Mouse (Mus musculus) embryonic stem cell, embryonic (primary cell): ENCODE results near the gene E330034G19Rik.
"Not testable (repeated sequence)": the region's sequence is repeated elsewhere in the genome, so short reads cannot be mapped to it uniquely, and the experiment has no call there.

Experiments
- CTCF ChIA-PET, 4 experiments: fragments of 300-600 bp in 2 of 4; fragments of 350-600 bp in 2 of 4; sonication (Branson Sonifier 250); formaldehyde crosslinking; loops; one replicate each; lab custom pipeline; 2022; ENCODE audit warnings: inconsistent platforms in 2 of 4; lab: Charles Lee
- POLR2A ChIA-PET, 4 experiments: fragments of 300-600 bp in 2 of 4; fragments of 350-600 bp in 2 of 4; sonication (Branson Sonifier 250); formaldehyde crosslinking; loops; one replicate each; lab custom pipeline; 2022; ENCODE audit warnings: antibody characterized with exemption in 4 of 4, inconsistent platforms in 1 of 4; lab: Charles Lee

Gene E330034G19Rik

DNA sequence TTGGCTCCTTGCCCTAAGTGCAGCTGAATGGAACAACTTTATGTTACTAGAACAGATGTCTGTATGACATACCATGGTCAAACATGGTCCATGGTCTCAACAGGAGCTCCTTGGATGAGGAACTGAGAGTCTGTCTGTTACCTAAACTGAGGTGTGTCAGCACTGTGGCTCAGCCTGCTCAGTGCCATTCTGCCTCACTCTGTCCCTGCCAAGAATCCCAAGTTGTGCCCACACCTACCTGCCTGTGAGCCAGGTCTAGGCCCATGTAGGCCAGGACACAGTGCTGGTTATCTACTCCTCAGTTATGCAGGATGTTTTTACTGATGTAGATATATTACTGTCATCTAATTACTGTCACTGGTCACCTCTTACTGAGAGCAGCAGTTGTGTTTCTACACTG is 2.3 kb upstream of the E330034G19Rik start:
- CTCF ChIA-PET: no interaction called here
- POLR2A ChIA-PET: no interaction called here

DNA sequence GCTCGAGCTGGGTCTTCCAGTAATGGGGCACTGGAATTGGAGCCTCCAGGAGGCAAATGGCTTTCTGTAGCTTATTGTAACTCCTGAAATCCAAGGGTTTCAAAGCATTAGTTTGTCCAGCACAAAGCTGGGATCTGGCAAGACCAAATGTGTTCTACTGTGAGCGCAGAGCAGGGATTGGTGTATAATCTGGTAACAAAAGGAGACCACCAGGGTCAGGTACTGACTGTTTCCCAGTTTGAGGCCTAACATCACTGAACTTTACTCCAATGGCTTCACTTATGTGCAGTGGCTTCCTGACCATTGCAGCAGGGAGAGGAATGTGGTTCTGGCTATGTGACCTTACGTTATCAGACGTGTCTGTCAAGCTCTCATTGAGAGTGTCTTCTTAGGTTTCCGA is 617 bp downstream of the E330034G19Rik start:
- CTCF ChIA-PET: interaction anchor here in 1 of 4 experiments (1.1 kb wide), 1 partner anchor 65 kb away, joined by 4 read pairs; no protein-coding TSS in a partner anchor
- POLR2A ChIA-PET: no interaction called here

DNA sequence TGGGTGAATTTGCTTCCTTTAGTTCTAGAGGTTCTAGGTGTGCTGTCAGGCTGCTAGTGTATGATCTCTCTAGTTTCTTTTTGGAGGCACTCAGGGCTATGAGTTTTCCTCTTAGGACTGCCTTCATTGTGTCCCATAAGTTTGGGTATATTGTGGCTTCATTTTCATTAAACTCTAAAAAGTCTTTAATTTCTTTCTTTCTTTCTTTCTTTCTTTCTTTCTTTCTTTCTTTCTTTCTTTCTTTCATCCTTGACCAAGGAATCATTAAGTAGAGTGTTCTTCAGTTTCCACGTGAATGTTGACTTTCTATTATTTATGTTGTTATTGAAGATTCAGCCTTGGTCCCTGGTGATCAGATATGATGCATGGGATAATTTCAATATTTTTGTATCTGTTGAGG is 9.1 kb downstream of the E330034G19Rik start:
- CTCF ChIA-PET, POLR2A ChIA-PET: not testable (repeated sequence)

DNA sequence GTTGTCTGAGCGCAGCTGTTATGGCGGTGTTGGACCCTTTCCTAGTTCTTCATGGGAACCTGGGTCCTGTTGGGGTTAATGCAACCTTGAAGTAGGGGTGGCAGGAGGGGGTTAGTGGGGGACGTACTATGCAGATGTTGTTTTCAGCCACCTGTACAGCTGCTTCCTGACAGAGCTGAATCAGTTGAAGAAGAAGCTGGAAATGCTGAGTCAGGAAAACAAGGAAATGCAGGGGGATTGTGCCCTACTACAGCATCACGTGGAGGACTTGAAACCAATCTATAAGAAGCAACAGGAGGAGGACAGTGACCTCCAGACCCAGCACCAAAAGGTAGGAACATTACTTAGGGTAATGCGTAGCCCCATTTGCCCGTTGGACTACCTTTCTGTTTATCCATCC is 13.7 kb downstream of the E330034G19Rik start:
- ChIA-PET CTCF (no interaction called here), POLR2A (interaction anchor here in 1 of 4 experiments (1.0 kb wide), 1 partner anchor 184 kb away, joined by 3 read pairs; no protein-coding TSS in a partner anchor)

DNA sequence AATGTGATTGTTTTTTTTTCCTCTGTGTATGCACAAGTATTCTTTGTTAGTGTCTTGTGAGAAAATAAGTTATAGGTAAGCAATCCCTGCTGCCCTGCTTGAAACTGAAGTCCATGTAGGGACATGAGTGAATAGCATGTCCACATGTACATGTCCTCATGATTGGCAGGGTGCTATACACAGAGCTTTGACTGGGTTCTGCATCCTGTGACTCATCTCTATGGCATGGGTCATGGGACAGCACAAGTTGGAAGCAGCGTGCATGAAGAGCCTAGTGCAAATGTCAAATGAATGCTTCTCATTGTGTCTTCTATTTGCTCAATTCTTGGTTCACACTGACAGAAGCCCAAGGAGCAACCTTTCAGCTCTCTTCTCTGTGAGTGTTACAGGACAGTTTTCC is 14.1 kb downstream of the E330034G19Rik start:
- POLR2A ChIA-PET: interaction anchor here in 2 of 4 experiments (0.6 to 1.0 kb wide), 2 partner anchors 184 to 618 kb away, joined by 3 read pairs; no protein-coding TSS in a partner anchor
- CTCF ChIA-PET: no interaction called here

DNA sequence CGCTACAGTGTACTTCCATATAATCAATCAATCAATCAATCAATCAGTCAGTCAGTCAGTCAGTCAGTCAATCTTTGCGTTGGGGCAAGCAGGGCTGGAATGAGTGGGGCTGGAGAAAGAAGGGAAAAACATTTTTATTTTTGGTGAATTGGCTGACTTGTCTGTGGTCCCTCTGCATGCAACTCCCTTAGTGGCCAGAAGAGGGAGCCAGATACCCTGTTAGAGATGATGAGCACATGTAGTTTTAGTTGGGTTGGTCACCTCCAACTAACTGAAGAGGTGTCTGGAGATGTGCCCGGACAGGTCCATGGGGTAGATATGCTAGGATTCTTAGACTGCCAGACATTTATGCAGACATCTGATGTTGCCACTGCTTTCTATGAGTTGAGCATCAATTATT is 18.1 kb downstream of the E330034G19Rik start:
- CTCF ChIA-PET: interaction anchor here in 1 of 4 experiments (0.7 kb wide), 1 partner anchor 40 kb away, joined by 3 read pairs; no protein-coding TSS in a partner anchor

DNA sequence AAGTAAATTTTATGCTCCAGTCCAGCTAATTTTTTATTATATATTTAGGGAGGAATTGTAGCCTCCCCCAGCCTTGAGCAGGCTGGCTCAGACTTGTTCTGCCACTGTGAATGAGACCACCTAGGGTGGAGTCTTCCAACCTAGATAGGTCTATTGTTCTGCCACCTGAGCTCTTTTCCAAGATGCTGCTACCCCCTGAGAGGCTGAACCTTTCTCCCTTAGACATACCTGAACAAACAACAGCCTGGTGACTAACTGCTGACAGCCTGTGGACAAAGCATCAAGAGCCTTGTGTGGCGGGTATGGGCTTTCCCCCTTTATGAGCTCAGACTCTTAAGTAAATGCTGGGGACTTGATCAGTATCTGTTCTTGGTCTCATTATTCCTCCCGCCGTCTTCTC is 54.0 kb downstream of the E330034G19Rik start:
- CTCF ChIA-PET: interaction anchor here (0.5 to 4.2 kb wide), 4 partner anchors 11 to 156 kb away, joined by 3 to 27 read pairs (median 4); no protein-coding TSS in a partner anchor

More for the DNA sequence above, 18.1 kb downstream of the E330034G19Rik start:
- POLR2A ChIA-PET: no interaction called here

DNA sequence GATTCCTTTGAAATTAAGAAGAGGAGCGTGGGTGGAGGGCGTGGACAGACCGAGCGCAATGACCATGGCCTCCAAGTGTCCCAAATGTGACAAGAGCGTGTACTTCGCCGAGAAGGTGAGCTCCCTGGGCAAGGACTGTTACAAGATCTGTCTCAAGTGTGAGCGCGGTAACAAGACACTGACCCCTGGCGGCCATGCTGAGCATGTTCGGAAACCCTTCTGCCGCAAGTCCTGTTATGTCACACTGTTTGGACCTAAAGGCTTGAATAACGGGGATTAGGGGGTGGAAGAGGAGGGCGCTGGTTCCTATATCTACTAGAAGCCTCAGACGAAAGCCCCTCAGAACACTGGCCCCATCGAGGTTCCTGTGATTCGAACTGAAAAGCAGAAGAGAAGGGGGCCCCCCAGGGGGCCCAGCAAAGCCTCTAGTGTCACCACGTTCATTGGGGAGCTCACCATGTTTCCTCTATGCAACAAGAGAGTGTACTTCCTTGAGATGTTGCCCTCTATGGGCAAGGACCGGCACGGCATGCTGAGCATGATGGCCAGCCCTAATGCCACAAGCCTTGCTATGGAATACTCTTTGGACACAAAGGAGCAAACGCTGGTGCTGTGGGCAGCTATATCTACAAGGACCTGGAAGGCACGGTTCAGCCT is 65.4 kb downstream of the E330034G19Rik start:
- CTCF ChIA-PET: interaction anchor here (0.6 to 2.3 kb wide), 21 partner anchors 9 to 1168 kb away, joined by 3 to 27 read pairs (median 4); no protein-coding TSS in a partner anchor

More for the DNA sequence above, 54.0 kb downstream of the E330034G19Rik start:
- POLR2A ChIA-PET: interaction anchor here in 2 of 4 experiments (0.7 to 2.3 kb wide), 3 partner anchors 11 to 23 kb away, joined by 3 to 10 read pairs (median 4); no protein-coding TSS in a partner anchor

More for the DNA sequence above, 65.4 kb downstream of the E330034G19Rik start:
- POLR2A ChIA-PET: interaction anchor here in 2 of 4 experiments (1.0 to 1.5 kb wide), 6 partner anchors 11 to 569 kb away, joined by 3 to 10 read pairs (median 4); no protein-coding TSS in a partner anchor
